Mouse (Mus musculus): ENCODE measurements around the gene Ube4b. TPM values are rescaled to one million over a fixed set of nuclear protein-coding genes. Genes with fewer than 3 reads are reported as not detected.
A peak's percentile ranks its signal among the peaks of the same experiment; 100 is the strongest.

Gene Ube4b
- polyA plus RNA-seq, 1 experiment from 2014 or later, result 54.5 TPM

GRCm38 (mm10) chr4:149425801-149426292 is 702 bp downstream of the Ube4b start:
- DNase-seq (ENCODE audit: low spot score) (no peak), ATAC-seq (replicated peaks; ENCODE audit: insufficient number of reproducible peaks, low FRiP score, low TSS enrichment, low read depth) (peak; percentile 81; the same call in 1 of the 2 replicates)
- H3K4me2 ChIP-seq (ENCODE audit: low read depth, low read length), result peak overlapping the region; percentile 68
- H3K9ac ChIP-seq (replicated peaks; ENCODE audit: low read length), result peak overlapping the region; percentile 91
- no peaks in the 10 kb centered on the region for H3K27me3 ChIP-seq (ENCODE audit: control insufficient read depth, insufficient read depth, low read length)
- no peaks in the 10 kb centered on the region for H3K4me1 ChIP-seq (ENCODE audit: control insufficient read depth, insufficient read depth, low read length)
- no peaks in the 10 kb centered on the region for H3K9me3 ChIP-seq (replicated peaks; ENCODE audit: control insufficient read depth, low read length)
- peak overlapping the region; percentile 98 for H3K27ac ChIP-seq (replicated peaks; ENCODE audit: low read depth, low read length)
- under 1% methylated on average over 35 of the region's 35 CpGs for WGBS
- H3K4me3 ChIP-seq (ENCODE audit: low read depth, low read length), result peak overlapping the region; percentile 92
- no peaks in the 10 kb centered on the region for H3K36me3 ChIP-seq (replicated peaks; ENCODE audit: control insufficient read depth, insufficient read depth, low read depth, low read length)

GRCm38 (mm10) chr4:149424755-149425154 is 1.8 kb downstream of the Ube4b start:
- H3K4me2 ChIP-seq (ENCODE audit: low read depth, low read length), result peak overlapping the region; percentile 74
- no peaks in the 10 kb centered on the region for H3K36me3 ChIP-seq (replicated peaks; ENCODE audit: control insufficient read depth, insufficient read depth, low read depth, low read length)
- peak overlapping the region; percentile 92 for H3K4me3 ChIP-seq (ENCODE audit: low read depth, low read length)
- ATAC-seq (replicated peaks; ENCODE audit: insufficient number of reproducible peaks, low FRiP score, low TSS enrichment, low read depth) (no peak), DNase-seq (ENCODE audit: low spot score) (peak; percentile 54)
- H3K9ac ChIP-seq (replicated peaks; ENCODE audit: low read length), result peak overlapping the region; percentile 39
- no peak overlapping the region for H3K27ac ChIP-seq (replicated peaks; ENCODE audit: low read depth, low read length)
- H3K4me1 ChIP-seq (ENCODE audit: control insufficient read depth, insufficient read depth, low read length), result no peaks in the 10 kb centered on the region
- H3K27me3 ChIP-seq (ENCODE audit: control insufficient read depth, insufficient read depth, low read length), result no peaks in the 10 kb centered on the region
- no peaks in the 10 kb centered on the region for H3K9me3 ChIP-seq (replicated peaks; ENCODE audit: control insufficient read depth, low read length)
- under 1% methylated on average over 9 of the region's 9 CpGs for WGBS

- Histone ChIP-seq H3K9ac (replicated peaks; ENCODE audit: low read length) (no peak overlapping the region), H3K27me3 (ENCODE audit: control insufficient read depth, insufficient read depth, low read length) (no peaks in the 10 kb centered on the region), H3K4me1 (ENCODE audit: control insufficient read depth, insufficient read depth, low read length) (peaks cover 9% of the 10 kb centered on the region), H3K27ac (replicated peaks; ENCODE audit: low read depth, low read length) (no peak overlapping the region), H3K36me3 (replicated peaks; ENCODE audit: control insufficient read depth, insufficient read depth, low read depth, low read length) (no peaks in the 10 kb centered on the region), H3K4me3 (ENCODE audit: low read depth, low read length) (no peak overlapping the region), H3K9me3 (replicated peaks; ENCODE audit: control insufficient read depth, low read length) (no peaks in the 10 kb centered on the region), H3K4me2 (ENCODE audit: low read depth, low read length) (no peak overlapping the region)
- WGBS, result 61% methylated on average over 5 of the region's 5 CpGs
- DNase-seq (ENCODE audit: low spot score) (no peak), ATAC-seq (replicated peaks; ENCODE audit: insufficient number of reproducible peaks, low FRiP score, low TSS enrichment, low read depth) (no peak)
Observed at GRCm38 (mm10) chr4:149417854-149418365, 8.6 kb downstream of the Ube4b start.

- no peak overlapping the region for H3K9ac ChIP-seq (replicated peaks; ENCODE audit: low read length)
- H3K27me3 ChIP-seq (ENCODE audit: control insufficient read depth, insufficient read depth, low read length), result no peaks in the 10 kb centered on the region
- DNase-seq (ENCODE audit: low spot score) (no peak), ATAC-seq (replicated peaks; ENCODE audit: insufficient number of reproducible peaks, low FRiP score, low TSS enrichment, low read depth) (no peak)
- no peak overlapping the region for H3K27ac ChIP-seq (replicated peaks; ENCODE audit: low read depth, low read length)
- WGBS, result 89% methylated on average over 2 of the region's 2 CpGs
- no peak overlapping the region for H3K4me3 ChIP-seq (ENCODE audit: low read depth, low read length)
- H3K4me2 ChIP-seq (ENCODE audit: low read depth, low read length), result no peak overlapping the region
- H3K9me3 ChIP-seq (replicated peaks; ENCODE audit: control insufficient read depth, low read length), result no peaks in the 10 kb centered on the region
- H3K36me3 ChIP-seq (replicated peaks; ENCODE audit: control insufficient read depth, insufficient read depth, low read depth, low read length), result no peaks in the 10 kb centered on the region
- peaks cover 9% of the 10 kb centered on the region for H3K4me1 ChIP-seq (ENCODE audit: control insufficient read depth, insufficient read depth, low read length)
Observed at GRCm38 (mm10) chr4:149416986-149417385, 9.6 kb downstream of the Ube4b start.

GRCm38 (mm10) chr4:149416417-149416816 is 10.1 kb downstream of the Ube4b start:
- 70% methylated on average over 10 of the region's 10 CpGs for WGBS
- Histone ChIP-seq H3K9ac (replicated peaks; ENCODE audit: low read length) (no peak overlapping the region), H3K36me3 (replicated peaks; ENCODE audit: control insufficient read depth, insufficient read depth, low read depth, low read length) (no peaks in the 10 kb centered on the region), H3K4me1 (ENCODE audit: control insufficient read depth, insufficient read depth, low read length) (peaks cover 9% of the 10 kb centered on the region), H3K27ac (replicated peaks; ENCODE audit: low read depth, low read length) (peak overlapping the region; percentile 6; the same call in 1 of the 2 replicates), H3K4me3 (ENCODE audit: low read depth, low read length) (no peak overlapping the region), H3K27me3 (ENCODE audit: control insufficient read depth, insufficient read depth, low read length) (no peaks in the 10 kb centered on the region), H3K4me2 (ENCODE audit: low read depth, low read length) (no peak overlapping the region), H3K9me3 (replicated peaks; ENCODE audit: control insufficient read depth, low read length) (no peaks in the 10 kb centered on the region)
- DNase-seq (ENCODE audit: low spot score), result no peak
- no peak for ATAC-seq (replicated peaks; ENCODE audit: insufficient number of reproducible peaks, low FRiP score, low TSS enrichment, low read depth)

- H3K36me3 ChIP-seq (replicated peaks; ENCODE audit: control insufficient read depth, insufficient read depth, low read depth, low read length), result no peaks in the 10 kb centered on the region
- ATAC-seq (replicated peaks; ENCODE audit: insufficient number of reproducible peaks, low FRiP score, low TSS enrichment, low read depth) (peak; percentile 41; the same call in 1 of the 2 replicates), DNase-seq (ENCODE audit: low spot score) (peak; percentile 67)
- no peaks in the 10 kb centered on the region for H3K27me3 ChIP-seq (ENCODE audit: control insufficient read depth, insufficient read depth, low read length)
- H3K4me3 ChIP-seq (ENCODE audit: low read depth, low read length), result no peak overlapping the region
- peak overlapping the region; percentile 44; the same call in 1 of the 2 replicates for H3K27ac ChIP-seq (replicated peaks; ENCODE audit: low read depth, low read length)
- no peaks in the 10 kb centered on the region for H3K9me3 ChIP-seq (replicated peaks; ENCODE audit: control insufficient read depth, low read length)
- 31% methylated on average over 13 of the region's 13 CpGs for WGBS
- H3K9ac ChIP-seq (replicated peaks; ENCODE audit: low read length), result no peak overlapping the region
- H3K4me2 ChIP-seq (ENCODE audit: low read depth, low read length), result peak overlapping the region; percentile 21
- H3K4me1 ChIP-seq (ENCODE audit: control insufficient read depth, insufficient read depth, low read length), result peaks cover 9% of the 10 kb centered on the region
Observed at GRCm38 (mm10) chr4:149415651-149416169, 10.8 kb downstream of the Ube4b start.

- no peaks in the 10 kb centered on the region for H3K36me3 ChIP-seq (replicated peaks; ENCODE audit: control insufficient read depth, insufficient read depth, low read depth, low read length)
- 95% methylated on average over 3 of the region's 3 CpGs for WGBS
- no peak overlapping the region for H3K4me2 ChIP-seq (ENCODE audit: low read depth, low read length)
- ATAC-seq (replicated peaks; ENCODE audit: insufficient number of reproducible peaks, low FRiP score, low TSS enrichment, low read depth) (no peak), DNase-seq (ENCODE audit: low spot score) (no peak)
- no peak overlapping the region for H3K27ac ChIP-seq (replicated peaks; ENCODE audit: low read depth, low read length)
- H3K4me3 ChIP-seq (ENCODE audit: low read depth, low read length), result no peak overlapping the region
- H3K27me3 ChIP-seq (ENCODE audit: control insufficient read depth, insufficient read depth, low read length), result no peaks in the 10 kb centered on the region
- H3K9ac ChIP-seq (replicated peaks; ENCODE audit: low read length), result no peak overlapping the region
- H3K4me1 ChIP-seq (ENCODE audit: control insufficient read depth, insufficient read depth, low read length), result peaks cover 9% of the 10 kb centered on the region
- H3K9me3 ChIP-seq (replicated peaks; ENCODE audit: control insufficient read depth, low read length), result no peaks in the 10 kb centered on the region
Observed at GRCm38 (mm10) chr4:149414259-149414658, 12.3 kb downstream of the Ube4b start.

GRCm38 (mm10) chr4:149409759-149410158 is 16.8 kb downstream of the Ube4b start:
- H3K27ac ChIP-seq (replicated peaks; ENCODE audit: low read depth, low read length), result no peak overlapping the region
- H3K36me3 ChIP-seq (replicated peaks; ENCODE audit: control insufficient read depth, insufficient read depth, low read depth, low read length), result no peaks in the 10 kb centered on the region
- H3K9ac ChIP-seq (replicated peaks; ENCODE audit: low read length), result no peak overlapping the region
- 95% methylated on average over 4 of the region's 4 CpGs for WGBS
- H3K4me3 ChIP-seq (ENCODE audit: low read depth, low read length), result no peak overlapping the region
- DNase-seq (ENCODE audit: low spot score), result no peak
- ATAC-seq (replicated peaks; ENCODE audit: insufficient number of reproducible peaks, low FRiP score, low TSS enrichment, low read depth), result no peak
- no peaks in the 10 kb centered on the region for H3K9me3 ChIP-seq (replicated peaks; ENCODE audit: control insufficient read depth, low read length)
- no peaks in the 10 kb centered on the region; the same call in 1 of the 2 replicates for H3K4me1 ChIP-seq (ENCODE audit: control insufficient read depth, insufficient read depth, low read length)
- no peak overlapping the region for H3K4me2 ChIP-seq (ENCODE audit: low read depth, low read length)
- H3K27me3 ChIP-seq (ENCODE audit: control insufficient read depth, insufficient read depth, low read length), result no peaks in the 10 kb centered on the region
